ENCODE assay signal across 13 mouse cellular contexts in the genomic region with DNA sequence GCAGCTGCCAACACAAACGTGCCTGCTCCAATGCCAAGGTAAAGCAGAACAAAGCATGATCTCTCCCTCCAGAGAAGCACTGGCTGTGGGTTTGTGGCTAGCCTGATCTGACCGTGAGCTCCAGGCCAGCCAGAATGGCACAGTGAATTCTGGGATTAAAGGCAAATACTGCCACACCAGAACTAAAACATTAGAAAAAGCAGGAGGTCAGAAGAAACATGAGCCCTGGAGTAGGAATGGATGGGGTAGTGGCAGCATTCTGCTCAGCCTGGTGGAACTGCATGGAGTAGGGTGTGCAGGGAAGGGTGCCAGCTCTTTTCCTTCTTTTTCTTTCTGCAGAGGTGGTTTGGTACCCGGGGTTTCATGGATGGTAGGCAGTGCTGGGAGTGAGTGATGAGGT. TPM values are rescaled to one million over a fixed set of nuclear protein-coding genes. Genes with fewer than 3 reads are reported as not detected.
"Had no signal": no experiment of that assay in that cellular context is flagged by ENCODE, and none has a peak within 500 bp of the region (broad histone marks: within the 10 kb centered on the region; RNA-seq: fewer than 3 reads in every experiment).

No protein-coding gene starts in this region.

RNA-seq across cellular contexts. Expression of a gene that starts 13.2 kb away (rescaled TPM):
- total RNA-seq: neutrophil, adult 5-6 weeks had no signal
- polyA plus RNA-seq: neural tube, embryonic 12.5 days; neural tube, embryonic 13.5 days; neural tube, embryonic 14.5 days; neural tube, embryonic 15.5 days; small intestine, adult 2 months; spleen, adult 2 months; stomach, embryonic 15.5 days; stomach, embryonic 16.5 days; stomach, postnatal 0 days; thymus, adult 2 months; thymus, postnatal 0 days; urinary bladder, adult 2 months had no signal

RNA-seq across cellular contexts. Expression of a gene that starts 42.4 kb away (rescaled TPM):
- total RNA-seq: neutrophil, adult 5-6 weeks had no signal
- polyA plus RNA-seq: small intestine, adult 2 months; spleen, adult 2 months; thymus, adult 2 months had no signal
